Mouse (Mus musculus) testis, adult 2 months (tissue): ENCODE data around the gene Armc9. TPM values are rescaled to one million over a fixed set of nuclear protein-coding genes. Genes with fewer than 3 reads are reported as not detected.
A peak's percentile ranks its signal among the peaks of the same experiment; 100 is the strongest.

Experiments
- H3K27ac ChIP-seq: fragments of 200-500 bp; 2 replicates; pipeline ENCODE4 v1.5.1; 2012; ENCODE audit warnings: low read depth, low read length; ENCODE audit not compliant: control insufficient read depth, insufficient read depth
- H3K27me3 ChIP-seq: fragments of 200-500 bp; 2 replicates; pipeline ENCODE4 v1.6.1; 2012; ENCODE audit warnings: mild to moderate bottlenecking, low read length, moderate library complexity; ENCODE audit not compliant: control insufficient read depth, insufficient read depth
- H3K36me3 ChIP-seq: fragments of 200-500 bp; 2 replicates; pipeline ENCODE4 v1.6.1; 2012; ENCODE audit warnings: mild to moderate bottlenecking, low read length; ENCODE audit not compliant: control insufficient read depth, insufficient read depth
- H3K4me1 ChIP-seq: fragments of 200-500 bp; 2 replicates; pipeline ENCODE4 v1.6.1; 2012; ENCODE audit warnings: low read length; ENCODE audit not compliant: control insufficient read depth, insufficient read depth
- H3K4me3 ChIP-seq: fragments of 200-500 bp; 2 replicates; pipeline ENCODE4 v1.5.1; 2012; ENCODE audit warnings: low read depth, mild to moderate bottlenecking, low read length, moderate library complexity, mixed read lengths; ENCODE audit not compliant: control insufficient read depth
- CTCF ChIP-seq: fragments of 200-500 bp; IDR thresholded peaks from 2 replicates; pipeline ENCODE4 v1.5.1; 2012; ENCODE audit warnings: low read depth, mild to moderate bottlenecking, inconsistent platforms, low read length, moderate library complexity; ENCODE audit not compliant: control insufficient read depth, insufficient read depth, insufficient replicate concordance
- POLR2A ChIP-seq: fragments of 200-500 bp; IDR thresholded peaks from 2 replicates; pipeline ENCODE4 v1.6.1; 2012; ENCODE audit warnings: low read depth, mild to moderate bottlenecking, inconsistent platforms, low read length, moderate library complexity; ENCODE audit not compliant: control insufficient read depth
- polyA plus RNA-seq: library from polyadenylated mRNA; depleted of rRNA; stranded (reverse); fragments of >200 nt; gene quantifications from 2 replicates; pipeline ENCODE4 v1.2.3, GENCODE M21; 2012

Armc9 gene
- polyA plus RNA-seq, 1 experiment: 36.5 TPM

DNA sequence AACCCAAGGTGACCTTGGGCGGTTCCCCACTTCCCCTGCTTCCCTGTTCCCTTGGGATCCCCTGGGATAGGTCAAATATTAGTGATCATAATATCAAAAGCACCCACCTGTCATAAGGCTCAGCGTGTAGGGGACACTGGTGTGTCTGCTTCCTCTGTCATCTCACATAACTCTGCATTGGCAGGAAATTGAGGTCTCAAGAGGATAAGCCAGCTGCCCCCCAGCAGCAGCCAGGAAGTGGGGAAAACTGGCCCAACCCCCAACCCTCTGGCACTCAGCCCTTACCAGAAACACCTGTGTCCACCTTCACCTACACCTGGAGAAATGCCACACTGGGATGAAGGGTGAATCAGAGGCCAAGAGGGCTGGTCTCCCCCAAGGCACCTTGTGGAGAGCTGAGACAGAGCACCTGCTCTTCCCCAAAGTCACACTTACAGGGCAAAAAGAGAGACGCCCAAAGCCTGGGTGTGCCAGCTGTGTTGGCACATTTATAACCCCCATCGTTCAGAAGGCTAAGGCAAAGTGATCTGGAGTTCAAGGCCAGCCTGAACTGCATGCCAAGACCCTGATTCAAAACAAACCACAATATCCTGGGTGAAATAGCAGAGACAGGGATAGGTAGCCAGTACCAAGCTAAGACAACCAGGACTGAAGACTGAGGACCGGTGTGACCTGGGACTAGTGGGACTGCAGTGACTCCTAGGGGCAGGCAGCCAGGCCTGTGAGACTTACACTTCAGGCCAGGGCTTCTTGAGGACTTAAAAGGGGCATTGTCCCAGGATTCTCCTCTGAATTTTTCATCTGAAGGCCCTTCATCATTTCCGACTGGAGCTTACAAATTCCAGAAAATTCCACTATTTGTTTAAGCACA, 146.9 kb downstream of the Armc9 start:
- Histone ChIP-seq H3K4me3 (no peak overlapping the region), H3K4me1 (peaks cover 13% of the 10 kb centered on the region), H3K27ac (no peak overlapping the region), H3K36me3 (no peaks in the 10 kb centered on the region), H3K27me3 (no peaks in the 10 kb centered on the region; the same call in 1 of the 2 replicates)
- TF ChIP-seq CTCF: peak; percentile 37; the same call in 1 of the 2 replicates
- TF ChIP-seq POLR2A: no peak

DNA sequence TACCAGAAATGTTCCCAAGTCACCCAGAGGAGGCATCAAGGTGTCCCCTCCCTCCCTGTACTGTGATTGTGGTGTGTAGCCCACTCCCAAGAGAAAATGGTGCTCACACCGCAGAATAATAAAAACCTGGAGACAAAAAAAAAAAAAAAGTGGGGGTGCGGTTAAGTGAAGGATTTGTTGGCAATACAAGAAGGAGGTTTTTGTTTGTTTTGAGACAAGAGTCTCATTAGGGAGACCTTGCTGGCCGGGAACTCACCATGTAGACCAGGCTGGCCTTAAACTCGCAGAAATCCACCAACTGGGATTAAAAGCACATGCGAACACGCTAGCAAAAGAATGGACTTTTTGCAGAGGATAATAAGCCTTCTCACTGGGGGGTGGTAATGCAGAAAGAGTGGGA, 148.0 kb downstream of the Armc9 start, which contains the start of gene B3gnt7:
B3gnt7 (plus strand) TSS at position 301 of the 400 bp plus-strand sequence.
- no peaks in the 10 kb centered on the region; the same call in 1 of the 2 replicates for H3K27me3 ChIP-seq
- peak within 1 kb of the TSS; percentile 71 for H3K4me3 ChIP-seq

DNA sequence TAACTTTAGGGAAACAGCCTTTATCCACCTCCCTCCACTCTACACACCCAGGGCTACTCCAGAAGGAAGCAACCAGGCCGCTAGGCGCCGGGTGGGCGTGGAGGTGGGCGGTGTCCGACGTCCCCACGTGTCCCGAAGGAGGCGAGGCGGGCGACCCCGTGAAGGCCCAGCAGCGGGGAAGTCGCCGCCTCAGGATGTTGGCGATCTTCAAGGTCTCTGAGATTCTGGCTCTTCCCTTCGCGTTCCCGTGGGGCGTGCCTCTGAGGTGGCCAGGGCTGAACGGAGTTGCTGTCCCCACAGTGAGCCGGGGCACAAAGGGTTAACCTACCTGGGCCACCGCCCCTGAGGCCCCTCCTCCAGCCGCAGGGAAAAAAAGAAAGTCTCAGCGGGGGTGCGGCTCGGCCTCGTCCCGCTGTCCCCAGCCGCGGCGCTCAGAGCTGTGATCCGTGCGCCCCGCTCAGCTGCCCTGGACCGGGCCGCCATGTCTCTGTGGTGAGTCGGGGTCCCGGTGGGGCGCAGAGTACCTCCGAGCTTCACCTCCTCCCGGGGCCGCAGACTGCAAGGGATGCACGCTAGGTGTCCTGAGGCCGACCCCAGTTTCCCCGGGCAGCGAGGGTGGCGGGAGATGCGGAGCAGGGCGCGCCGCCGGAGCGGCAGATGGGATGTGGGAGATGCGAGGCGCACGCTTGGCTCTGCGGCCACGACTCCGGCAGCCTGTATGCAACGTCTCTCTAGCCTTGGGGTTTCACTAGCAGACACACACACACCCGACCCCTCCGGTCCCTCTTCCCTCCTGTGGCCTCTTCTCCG, 148.7 kb downstream of the Armc9 start:
- Histone ChIP-seq H3K4me1 (peaks cover 13% of the 10 kb centered on the region), H3K27me3 (no peaks in the 10 kb centered on the region; the same call in 1 of the 2 replicates), H3K36me3 (no peaks in the 10 kb centered on the region), H3K27ac (no peak overlapping the region), H3K4me3 (peak overlapping the region; percentile 71)
- TF ChIP-seq CTCF (no peak), POLR2A (no peak)

More for the DNA sequence above, 148.0 kb downstream of the Armc9 start, which contains the start of gene B3gnt7:
- peaks cover 13% of the 10 kb centered on the region for H3K4me1 ChIP-seq
- H3K27ac ChIP-seq: no peak within 1 kb of the TSS
- TF ChIP-seq CTCF (no peak), POLR2A (no peak)
- no peaks in the 10 kb centered on the region for H3K36me3 ChIP-seq

DNA sequence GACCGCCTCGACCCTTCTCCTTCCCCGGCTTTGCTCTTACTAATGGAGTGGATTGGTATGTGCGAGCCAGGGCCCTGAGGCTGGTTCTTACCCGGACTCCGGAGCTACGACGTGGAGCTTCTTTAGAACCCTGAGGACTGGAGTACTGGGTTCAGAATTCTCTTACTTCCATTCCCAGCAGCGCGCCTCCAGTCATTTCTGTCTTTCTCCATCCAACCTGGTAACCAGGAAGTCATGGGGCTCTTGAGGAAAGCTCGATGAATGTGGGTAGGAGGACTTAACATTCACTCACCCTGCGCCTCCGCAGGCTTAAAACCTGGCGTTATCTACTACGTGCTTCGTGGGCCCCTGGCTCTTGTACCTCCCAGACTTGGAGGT, 149.3 kb downstream of the Armc9 start:
- H3K36me3 ChIP-seq: no peaks in the 10 kb centered on the region
- H3K27me3 ChIP-seq: no peaks in the 10 kb centered on the region; the same call in 1 of the 2 replicates
- peaks cover 13% of the 10 kb centered on the region for H3K4me1 ChIP-seq
- no peak for TF ChIP-seq CTCF
- H3K27ac ChIP-seq: no peak overlapping the region
- peak overlapping the region; percentile 71 for H3K4me3 ChIP-seq

DNA sequence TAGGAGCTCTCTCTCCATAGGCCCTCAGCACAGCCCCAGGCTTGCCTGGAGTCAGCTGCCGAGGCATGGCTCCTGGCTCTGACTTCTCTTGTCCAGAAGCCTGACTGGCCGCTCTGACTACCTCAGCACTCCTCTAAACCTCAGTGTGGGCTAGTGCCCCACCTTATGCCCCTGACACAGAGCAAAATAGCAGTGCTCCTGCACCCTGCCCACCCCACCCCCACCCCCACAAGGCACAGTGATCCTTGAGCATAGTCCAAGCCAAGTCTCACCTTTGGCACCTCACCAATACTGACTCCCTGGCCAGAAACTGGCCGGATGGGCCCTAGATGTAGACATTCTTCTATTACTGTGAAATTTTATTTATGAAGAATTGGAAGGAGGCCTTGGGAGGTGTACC, 152.1 kb downstream of the Armc9 start:
- TF ChIP-seq CTCF (no peak), POLR2A (no peak)
- Histone ChIP-seq H3K27ac (no peak overlapping the region), H3K4me1 (peaks cover 13% of the 10 kb centered on the region), H3K27me3 (no peaks in the 10 kb centered on the region; the same call in 1 of the 2 replicates), H3K36me3 (no peaks in the 10 kb centered on the region), H3K4me3 (no peak overlapping the region)

DNA sequence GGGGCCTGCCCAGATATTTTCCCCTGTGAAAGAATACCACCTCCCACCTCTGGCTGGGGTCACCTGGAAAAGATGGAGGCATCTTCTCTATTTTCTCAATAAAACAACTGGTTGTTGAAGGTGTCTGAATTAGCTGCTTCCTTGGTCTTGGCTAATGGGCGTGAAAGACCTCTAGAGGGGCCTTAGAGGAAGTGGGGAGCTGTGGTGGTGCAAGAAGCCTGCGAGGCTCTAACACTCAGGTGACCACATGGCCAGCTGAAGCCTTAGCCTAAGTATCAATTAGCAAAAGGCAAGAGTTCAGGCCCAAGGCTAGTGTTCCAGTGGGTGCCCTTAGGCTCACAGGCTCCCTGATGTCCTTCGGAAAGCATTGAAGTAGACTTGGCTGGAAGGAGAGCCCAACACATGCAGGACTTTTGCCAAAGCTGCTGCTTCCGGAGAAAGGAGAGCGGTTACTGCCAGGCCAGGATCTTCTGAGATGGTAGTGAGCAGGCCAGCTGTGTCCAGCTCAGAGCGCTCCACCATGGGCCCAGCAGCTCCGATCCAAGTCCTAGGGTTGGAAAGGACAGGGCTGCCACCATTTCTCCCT, 152.7 kb downstream of the Armc9 start:
- no peak overlapping the region for H3K27ac ChIP-seq

More for the DNA sequence above, 152.7 kb downstream of the Armc9 start:
- H3K27me3 ChIP-seq: no peaks in the 10 kb centered on the region; the same call in 1 of the 2 replicates
- peaks cover 13% of the 10 kb centered on the region for H3K4me1 ChIP-seq
- TF ChIP-seq CTCF (no peak), POLR2A (no peak)
- H3K4me3 ChIP-seq: no peak overlapping the region
- H3K36me3 ChIP-seq: no peaks in the 10 kb centered on the region
